Mouse (Mus musculus) monocyte, adult 59 days (primary cell): ENCODE measurements around the gene Hist1h4j. TPM values are rescaled to one million over a fixed set of nuclear protein-coding genes. Genes with fewer than 3 reads are reported as not detected.

Experiments used
- total RNA-seq, 2 experiments: library from RNA; stranded (reverse); gene quantifications; one replicate each; pipeline ENCODE4 v1.2.4; 2023

Hist1h4j gene
- total RNA-seq = 10 to 100 TPM; 15.5 to 16.5 TPM

DNA sequence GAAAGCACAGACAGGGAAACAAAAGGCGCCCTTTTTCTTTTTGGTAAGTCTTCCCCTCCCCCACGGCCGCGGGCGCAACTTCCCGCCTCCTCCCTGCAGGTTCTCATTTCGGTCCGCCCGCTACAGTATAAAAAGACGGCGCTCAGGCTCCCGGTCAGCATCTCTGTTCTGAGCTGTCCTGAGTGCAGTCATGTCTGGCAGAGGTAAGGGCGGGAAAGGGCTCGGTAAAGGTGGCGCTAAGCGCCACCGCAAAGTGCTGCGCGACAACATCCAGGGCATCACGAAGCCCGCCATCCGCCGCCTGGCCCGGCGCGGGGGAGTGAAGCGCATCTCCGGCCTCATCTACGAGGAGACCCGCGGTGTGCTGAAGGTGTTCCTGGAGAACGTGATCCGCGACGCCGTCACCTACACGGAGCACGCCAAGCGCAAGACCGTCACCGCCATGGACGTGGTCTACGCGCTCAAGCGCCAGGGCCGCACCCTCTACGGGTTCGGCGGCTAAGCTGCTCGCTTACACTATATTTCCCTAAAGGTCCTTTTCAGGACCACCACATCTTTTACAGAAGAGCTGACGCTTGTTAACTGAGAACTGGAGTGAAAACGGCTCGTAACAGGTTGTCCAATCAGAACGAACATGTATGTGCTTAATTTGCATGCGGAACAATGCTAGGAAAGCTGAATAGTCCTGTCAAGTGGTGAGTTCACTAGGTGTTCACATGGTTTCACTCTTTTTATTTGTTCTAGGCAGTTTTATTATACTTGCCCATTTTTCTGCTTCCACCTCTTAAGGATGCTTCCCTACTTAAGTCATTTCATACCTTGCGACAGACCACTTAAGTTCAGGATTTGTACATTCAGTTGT is at the start of gene Hist1h4j:
Gene Hist1h4j, plus strand, starts transcription at position 159 of the 862 bp plus-strand sequence.

GRCm38 (mm10) chr13:21697811-21698210 is 37.1 kb upstream of the Hist1h4j start, which contains the start of gene Olfr1359:
TSS of gene Olfr1359 (plus strand) at chr13:21698111.

GRCm38 (mm10) chr13:21715864-21716539 is 18.9 kb upstream of the Hist1h4j start, which contains the start of the genes Hist1h2bl and Hist1h2ai:
TSS of gene Hist1h2bl (minus strand) at chr13:21716143.
TSS of gene Hist1h2ai (plus strand) at chr13:21716422.

GRCm38 (mm10) chr13:21717397-21718357 is 17.2 kb upstream of the Hist1h4j start, which contains the start of gene Hist1h3h:
TSS of gene Hist1h3h (plus strand) at chr13:21717659.

GRCm38 (mm10) chr13:21721757-21722372 is 13.0 kb upstream of the Hist1h4j start, which contains the start of gene Hist1h2bm:
TSS of gene Hist1h2bm (plus strand) at chr13:21722044.

GRCm38 (mm10) chr13:21750159-21751017 is 15.5 kb downstream of the Hist1h4j start, which contains the start of gene Hist1h4k:
TSS of gene Hist1h4k (minus strand) at chr13:21750505.

DNA sequence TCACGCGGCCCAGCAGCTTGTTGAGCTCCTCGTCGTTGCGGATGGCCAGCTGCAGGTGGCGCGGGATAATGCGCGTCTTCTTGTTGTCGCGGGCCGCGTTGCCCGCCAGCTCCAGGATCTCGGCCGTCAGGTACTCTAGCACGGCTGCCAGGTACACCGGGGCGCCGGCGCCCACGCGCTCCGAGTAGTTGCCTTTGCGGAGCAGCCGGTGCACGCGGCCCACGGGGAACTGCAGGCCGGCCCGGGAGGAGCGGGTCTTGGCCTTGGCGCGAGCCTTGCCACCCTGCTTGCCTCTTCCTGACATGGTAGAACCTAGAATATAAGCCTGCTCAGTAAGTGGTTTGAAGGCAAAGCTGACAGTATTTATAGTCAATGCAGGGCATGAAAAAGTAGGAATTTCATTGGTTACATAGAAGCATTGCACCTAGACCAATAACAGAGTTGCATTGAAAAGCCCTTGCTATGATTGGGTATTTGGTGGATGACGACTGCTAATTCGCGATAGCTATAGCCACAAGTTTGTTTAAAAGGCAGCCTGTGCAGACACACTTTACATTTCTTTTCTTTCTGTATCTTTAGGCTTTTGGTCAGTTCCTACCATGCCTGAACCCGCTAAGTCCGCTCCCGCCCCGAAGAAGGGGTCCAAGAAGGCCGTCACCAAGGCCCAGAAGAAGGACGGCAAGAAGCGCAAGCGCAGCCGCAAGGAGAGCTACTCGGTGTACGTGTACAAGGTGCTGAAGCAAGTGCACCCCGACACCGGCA is 18.8 kb downstream of the Hist1h4j start, which contains the start of the genes Hist1h2ak and Hist1h2bn:
Gene Hist1h2ak, minus strand, starts transcription at position 304 of the 762 bp plus-strand sequence.
Gene Hist1h2bn, plus strand, starts transcription at position 600 of the 762 bp plus-strand sequence.

DNA sequence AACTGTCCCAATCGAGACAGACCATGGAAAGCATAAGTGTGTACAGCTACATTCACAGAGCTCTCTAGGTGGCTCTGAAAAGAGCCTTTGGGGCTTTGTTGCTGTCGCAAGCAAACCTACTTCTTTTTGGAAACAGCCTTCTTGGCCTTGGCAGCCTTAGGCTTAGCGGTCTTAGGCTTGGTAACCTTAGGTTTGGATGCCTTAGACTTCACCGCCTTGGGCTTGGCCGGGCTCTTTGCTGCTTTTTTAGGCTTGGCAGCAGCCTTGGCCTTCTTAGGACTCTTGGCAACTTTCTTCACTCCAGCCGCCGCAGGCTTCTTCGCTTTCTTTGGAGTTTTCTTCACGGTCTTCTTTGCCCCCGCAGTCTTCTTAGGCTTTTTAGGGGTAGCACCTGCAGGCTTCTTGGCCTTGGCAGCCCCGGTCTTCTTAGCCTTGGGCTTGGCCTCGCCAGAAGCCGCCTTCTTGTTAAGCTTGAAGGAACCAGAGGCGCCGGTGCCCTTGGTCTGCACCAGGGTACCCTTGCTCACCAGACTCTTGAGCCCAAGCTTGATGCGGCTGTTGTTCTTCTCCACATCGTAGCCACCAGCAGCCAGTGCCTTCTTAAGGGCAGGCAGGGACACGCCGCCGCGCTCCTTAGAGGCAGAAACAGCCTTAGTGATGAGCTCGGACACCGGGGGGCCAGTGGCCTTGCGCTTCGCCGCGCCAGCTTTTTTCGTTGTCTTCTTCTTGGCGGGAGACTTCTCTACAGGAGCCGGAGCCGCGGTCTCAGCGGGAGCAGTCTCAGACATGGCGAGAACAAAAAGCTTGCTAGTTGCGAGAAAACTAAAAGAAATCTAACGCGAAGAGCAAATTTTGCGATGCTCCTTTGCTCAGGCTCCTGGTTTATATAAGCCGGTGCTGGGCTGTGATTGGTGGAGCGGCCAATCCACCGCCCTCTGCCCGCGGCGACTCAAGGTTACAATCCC is 45.2 kb downstream of the Hist1h4j start, which contains the start of gene Hist1h1b:
Gene Hist1h1b, minus strand, starts transcription at position 859 of the 965 bp plus-strand sequence.

GRCm38 (mm10) chr13:21783255-21783617 is 48.4 kb downstream of the Hist1h4j start, which contains the start of gene Hist1h3i:
TSS of gene Hist1h3i (minus strand) at chr13:21783370.

Other genes starting within 250 kb of the Hist1h4j start
- gene AK157302, start 239.8 kb upstream of the Hist1h4j start, total RNA-seq = 1 to 10 TPM; 3.2 to 4.5 TPM
- gene Gm11273, start 233.6 kb upstream of the Hist1h4j start, total RNA-seq = 10 to 100 TPM; 13.1 to 17.2 TPM
- 1 to 10 TPM; 4.9 to 5.6 TPM for gene Zkscan8, start 203.9 kb upstream of the Hist1h4j start, total RNA-seq
- gene Olfr1366, start 192.3 kb upstream of the Hist1h4j start, total RNA-seq = not detected
- gene Olfr1535, start 175.2 kb upstream of the Hist1h4j start, total RNA-seq = not detected
- gene Olfr1364, start 153.3 kb upstream of the Hist1h4j start, total RNA-seq = not detected
- not detected for gene Olfr1362, start 121.0 kb upstream of the Hist1h4j start, total RNA-seq
- not detected for gene Olfr11, start 92.5 kb upstream of the Hist1h4j start, total RNA-seq
- gene Olfr1361, start 71.7 kb upstream of the Hist1h4j start, total RNA-seq = not detected
- gene Olfr1360, start 57.7 kb upstream of the Hist1h4j start, total RNA-seq = not detected
- not detected for gene Olfr1359, start 37.0 kb upstream of the Hist1h4j start, total RNA-seq
- gene Hist1h2bl, start 18.9 kb upstream of the Hist1h4j start, total RNA-seq = 100 to 1,000 TPM in 1 of 2 experiments, 10 to 100 TPM in 1; 76.3 to 127 TPM
- gene Hist1h2ai, start 18.6 kb upstream of the Hist1h4j start, total RNA-seq = 10 to 100 TPM; 49.1 to 81.3 TPM
- 100 to 1,000 TPM; 116 to 129 TPM for gene Hist1h3h, start 17.4 kb upstream of the Hist1h4j start, total RNA-seq
- gene Hist1h2bm, start 13.0 kb upstream of the Hist1h4j start, total RNA-seq = 10 to 100 TPM in 1 of 2 experiments, 1 to 10 TPM in 1; 9.8 to 11.6 TPM
- gene Hist1h4k, start 15.4 kb downstream of the Hist1h4j start, total RNA-seq = 100 to 1,000 TPM; 368 to 459 TPM
- gene Hist1h2ak, start 18.8 kb downstream of the Hist1h4j start, total RNA-seq = 10 to 100 TPM; 38.3 to 45.1 TPM
- gene Hist1h2bn, start 19.1 kb downstream of the Hist1h4j start, total RNA-seq = 100 to 1,000 TPM in 1 of 2 experiments, 10 to 100 TPM in 1; 96.0 to 110 TPM
- gene Hist1h1b, start 45.6 kb downstream of the Hist1h4j start, total RNA-seq = 100 to 1,000 TPM in 1 of 2 experiments, 10 to 100 TPM in 1; 97.5 to 117 TPM
- gene Hist1h3i, start 48.3 kb downstream of the Hist1h4j start, total RNA-seq = 100 to 1,000 TPM; 136 to 153 TPM
- 10 to 100 TPM; 24.1 to 24.2 TPM for gene Hist1h2an, start 52.2 kb downstream of the Hist1h4j start, total RNA-seq
- 10 to 100 TPM; 19.4 to 40.1 TPM for gene Hist1h2bp, start 52.4 kb downstream of the Hist1h4j start, total RNA-seq
- gene Hist1h2bq, start 75.1 kb downstream of the Hist1h4j start, total RNA-seq = 100 to 1,000 TPM; 150 to 156 TPM
- 100 to 1,000 TPM; 303 to 332 TPM for gene Hist1h2ao, start 75.4 kb downstream of the Hist1h4j start, total RNA-seq
- gene Hist1h4m, start 76.7 kb downstream of the Hist1h4j start, total RNA-seq = 100 to 1,000 TPM; 127 to 412 TPM
- gene Hist1h4n, start 97.1 kb downstream of the Hist1h4j start, total RNA-seq = 100 to 1,000 TPM in 1 of 2 experiments, 10 to 100 TPM in 1; 44.0 to 264 TPM
- gene Hist1h2ap, start 98.4 kb downstream of the Hist1h4j start, total RNA-seq = 10 to 100 TPM; 29.1 to 43.8 TPM
- gene Hist1h2br, start 98.7 kb downstream of the Hist1h4j start, total RNA-seq = 100 to 1,000 TPM; 156 to 160 TPM
- gene Zfp184, start 210.0 kb downstream of the Hist1h4j start, total RNA-seq = under 1 TPM; 0.37 to 0.85 TPM
- gene Pom121l2, start 246.1 kb downstream of the Hist1h4j start, total RNA-seq = not detected